Mouse (Mus musculus) liver, embryonic 14.5 days (tissue): ENCODE measurements around the gene Rdh16f2. TPM values are rescaled to one million over a fixed set of nuclear protein-coding genes. Genes with fewer than 3 reads are reported as not detected.
A peak's percentile ranks its signal among the peaks of the same experiment; 100 is the strongest.
"Not testable (repeated sequence)": the region's sequence is repeated elsewhere in the genome, so short reads cannot be mapped to it uniquely, and the experiment has no call there.

Experiments
- ATAC-seq: fragments of 200-750 bp; cut with Nextera tagmentation; 2 replicates; pipeline ENCODE4 v1.8.0; 2017; ENCODE audit warnings: moderate number of reproducible peaks, mild to moderate bottlenecking, moderate library complexity; ENCODE audit not compliant: insufficient read depth
- DNase-seq, 3 experiments: peaks; one replicate each; pipeline ENCODE4 v3.0.0-alpha.2; 2012 to 2013; ENCODE audit warnings: low read depth in 3 of 3, low spot score in 3 of 3
- H3K27ac ChIP-seq: fragments of 300-500 bp; sonication (generic); 2 replicates; pipeline ENCODE4 v1.5.1; 2014; ENCODE audit warnings: moderate library complexity, mild to moderate bottlenecking, control low read depth, inconsistent platforms
- H3K27me3 ChIP-seq: fragments of 300-500 bp; sonication (generic); 2 replicates; pipeline ENCODE4 v1.6.1; 2014; ENCODE audit warnings: mild to moderate bottlenecking, low read length, moderate library complexity; ENCODE audit not compliant: control insufficient read depth, insufficient read depth
- H3K36me3 ChIP-seq: fragments of 300-500 bp; sonication (generic); replicated peaks from 2 replicates; pipeline ENCODE4 v1.6.1; 2014; ENCODE audit warnings: low read depth; ENCODE audit not compliant: control insufficient read depth, insufficient read depth
- H3K4me1 ChIP-seq, 2 experiments: fragments of 200-500 bp in 1 of 2; fragments of 300-500 bp in 1 of 2; sonication (generic) in 1 of 2; replicated peaks; 2 replicates each; pipeline ENCODE4 v1.6.1; 2012 to 2014; ENCODE audit warnings: antibody characterized with exemption in 1 of 2, inconsistent platforms in 1 of 2, low read length in 1 of 2; ENCODE audit not compliant: control insufficient read depth in 2 of 2, insufficient read depth in 2 of 2
- H3K4me2 ChIP-seq: fragments of 300-500 bp; sonication (generic); 2 replicates; pipeline ENCODE4 v1.6.1; 2014; ENCODE audit warnings: low read depth, mild to moderate bottlenecking, control low read depth, moderate library complexity
- H3K4me3 ChIP-seq, 2 experiments: fragments of 200-500 bp in 1 of 2; fragments of 300-500 bp in 1 of 2; sonication (generic) in 1 of 2; 2 replicates each; pipeline ENCODE4 v1.5.1; 2012 to 2014; ENCODE audit warnings: low read depth in 2 of 2, low read length in 2 of 2, mild to moderate bottlenecking in 2 of 2, control low read depth in 1 of 2, inconsistent platforms in 1 of 2, moderate library complexity in 1 of 2; ENCODE audit not compliant: insufficient read depth in 1 of 2
- H3K9ac ChIP-seq: fragments of 300-500 bp; sonication (generic); replicated peaks from 2 replicates; pipeline ENCODE4 v1.6.1; 2014; ENCODE audit warnings: mild to moderate bottlenecking, control low read depth, moderate library complexity
- H3K9me3 ChIP-seq: fragments of 300-500 bp; sonication (generic); 2 replicates; pipeline ENCODE4 v1.6.1; 2016; ENCODE audit warnings: low read length, mixed read lengths; ENCODE audit not compliant: control insufficient read depth
- CTCF ChIP-seq: IDR thresholded peaks from 2 replicates; pipeline ENCODE4 v1.5.1; 2016; ENCODE audit warnings: antibody characterized with exemption, low read depth, control low read depth
- EP300 ChIP-seq: IDR thresholded peaks from 2 replicates; pipeline ENCODE4 v1.6.1; 2016; ENCODE audit warnings: antibody characterized with exemption, low read depth
- WGBS: fragments of 180-500 bp; shearing (Covaris S2); extraction: QIAGEN DNeasy Blood & Tissue Kit; methylation state at CpG from one replicate; pipeline ENCODE4 v1.1.7; 2014; ENCODE audit not compliant: insufficient replicate concordance; 5-methylcytosine and 5-hydroxymethylcytosine counted together
- polyA plus RNA-seq, 2 experiments: library from polyadenylated mRNA; depleted of rRNA in 1 of 2; stranded (reverse) in 1 of 2; unstranded in 1 of 2; fragments of >200 nt; fragmentation: Nextera tagmentation in 1 of 2; extraction: Ambion mirVana in 1 of 2; gene quantifications; 2 replicates each; pipeline versions ENCODE4 v1.2.1 to v1.2.3; 2012 to 2014

Gene Rdh16f2
- polyA plus RNA-seq, 2 experiments, result 0.08 to 0.09 TPM

DNA sequence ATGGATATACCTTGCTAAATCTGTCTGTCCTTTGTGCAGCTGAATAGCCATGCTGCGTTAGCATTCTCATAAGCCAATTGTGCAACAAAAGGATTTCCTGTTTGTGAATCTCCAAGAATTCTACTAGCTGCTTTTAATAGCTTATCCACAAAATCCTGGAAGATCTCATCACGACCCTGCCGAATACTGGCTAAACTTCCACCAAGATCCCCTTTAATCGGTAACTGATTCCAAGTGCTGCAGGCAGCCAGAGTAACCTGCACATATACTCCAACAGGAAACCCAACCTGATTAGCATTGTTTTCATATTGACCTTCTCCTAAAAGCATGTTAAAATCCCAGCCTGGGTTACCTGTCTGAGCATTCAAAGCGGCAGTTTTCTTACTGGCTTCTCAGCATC lies 31.0 kb upstream of the Rdh16f2 start:
- no peaks in the 10 kb centered on the region for H3K36me3 ChIP-seq
- 62% methylated on average over 5 of the region's 5 CpGs for WGBS
- no peak for TF ChIP-seq EP300
- TF ChIP-seq CTCF, result no peak
- H3K9ac ChIP-seq, result no peak overlapping the region
- no peak overlapping the region for H3K4me2 ChIP-seq
- H3K27ac ChIP-seq, result no peak overlapping the region
- H3K9me3 ChIP-seq, result no peaks in the 10 kb centered on the region
- DNase-seq (no peak), ATAC-seq (no peak)
- H3K4me3 ChIP-seq, result no peak overlapping the region
- no peaks in the 10 kb centered on the region for H3K27me3 ChIP-seq
- H3K4me1 ChIP-seq, result no peaks in the 10 kb centered on the region

DNA sequence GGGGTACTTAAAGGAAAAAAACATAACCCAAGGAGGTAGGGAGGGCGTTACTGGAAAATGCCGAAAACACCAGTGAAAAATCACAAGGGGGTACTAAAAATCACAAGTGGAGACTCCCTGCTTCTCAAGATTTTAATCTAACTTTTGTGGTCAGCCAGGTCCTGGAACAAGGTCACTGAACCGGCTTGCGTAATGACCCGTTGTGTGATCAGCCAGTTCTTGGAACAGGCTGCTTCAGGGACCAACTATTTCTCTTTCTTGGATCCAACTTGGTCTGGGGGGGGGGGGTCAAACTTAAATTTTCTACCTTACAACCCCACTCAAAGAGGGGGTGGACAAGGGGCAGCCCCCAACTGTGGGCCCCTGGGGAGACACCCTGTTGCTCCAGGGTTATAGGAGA lies 28.5 kb upstream of the Rdh16f2 start:
- H3K4me2 ChIP-seq, H3K9ac ChIP-seq, H3K4me1 ChIP-seq, H3K27me3 ChIP-seq, H3K27ac ChIP-seq, H3K4me3 ChIP-seq, DNase-seq, ATAC-seq, H3K36me3 ChIP-seq, H3K9me3 ChIP-seq: not testable (repeated sequence)
- WGBS, result 61% methylated on average over 5 of the region's 5 CpGs

- no peak overlapping the region for H3K4me2 ChIP-seq
- H3K27ac ChIP-seq, result no peak overlapping the region
- TF ChIP-seq EP300, result no peak
- TF ChIP-seq CTCF, result no peak
- H3K27me3 ChIP-seq, result no peaks in the 10 kb centered on the region
- DNase-seq, result no peak
- WGBS, result 53% methylated on average over 2 of the region's 2 CpGs
- H3K4me1 ChIP-seq, result no peaks in the 10 kb centered on the region
- no peak for ATAC-seq
- no peak overlapping the region for H3K4me3 ChIP-seq
- H3K36me3 ChIP-seq, result no peaks in the 10 kb centered on the region
- H3K9ac ChIP-seq, result no peak overlapping the region
- no peaks in the 10 kb centered on the region for H3K9me3 ChIP-seq
Measured at GRCm38 (mm10) chr10:127838539-127838938, 27.7 kb upstream of the Rdh16f2 start.

- ATAC-seq (no peak), DNase-seq (no peak)
- H3K4me1 ChIP-seq, result no peaks in the 10 kb centered on the region
- no peak overlapping the region for H3K27ac ChIP-seq
- no peaks in the 10 kb centered on the region for H3K36me3 ChIP-seq
- no peak overlapping the region for H3K4me3 ChIP-seq
- no peak overlapping the region for H3K4me2 ChIP-seq
- H3K27me3 ChIP-seq, result no peaks in the 10 kb centered on the region
- H3K9ac ChIP-seq, result no peak overlapping the region
- TF ChIP-seq EP300 (no peak), CTCF (no peak)
- WGBS, result 25% methylated on average over 2 of the region's 2 CpGs
- H3K9me3 ChIP-seq, result no peaks in the 10 kb centered on the region
Measured at GRCm38 (mm10) chr10:127840776-127841175, 25.5 kb upstream of the Rdh16f2 start.

DNA sequence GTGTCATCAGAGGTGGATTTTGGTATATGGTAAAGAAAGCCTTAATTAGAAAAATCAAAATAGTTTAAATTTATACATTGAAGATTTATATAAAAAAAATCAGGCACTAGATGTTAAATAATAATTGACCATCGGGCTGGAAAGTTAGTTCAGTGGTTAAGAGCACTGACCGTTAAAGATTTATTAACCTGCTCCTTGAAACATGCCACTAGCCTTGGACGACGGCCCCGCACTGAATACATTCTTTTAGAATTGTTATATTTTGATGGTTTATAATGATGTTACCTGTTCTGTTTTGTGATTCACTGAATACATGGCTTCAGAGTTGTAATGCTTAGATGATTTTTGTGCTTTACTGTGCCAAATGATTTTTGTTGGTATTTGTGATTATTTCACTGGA lies 20.3 kb upstream of the Rdh16f2 start:
- not testable (repeated sequence) for H3K27me3 ChIP-seq, H3K4me2 ChIP-seq, DNase-seq, H3K36me3 ChIP-seq, ATAC-seq, H3K9me3 ChIP-seq, H3K4me3 ChIP-seq, H3K4me1 ChIP-seq, H3K9ac ChIP-seq, H3K27ac ChIP-seq
- WGBS, result 73% methylated on average over 5 of the region's 5 CpGs

- no peak overlapping the region for H3K9ac ChIP-seq
- H3K4me1 ChIP-seq, result no peaks in the 10 kb centered on the region; a peak in 1 of 4 replicates
- no peak overlapping the region for H3K27ac ChIP-seq
- peak in 1 of 3 experiments; percentile 11 for DNase-seq
- no peak for ATAC-seq
- no peaks in the 10 kb centered on the region for H3K27me3 ChIP-seq
- 45% methylated on average over 1 of the region's 1 CpGs for WGBS
- no peak overlapping the region for H3K4me3 ChIP-seq
- TF ChIP-seq CTCF (no peak), EP300 (no peak)
- no peaks in the 10 kb centered on the region for H3K9me3 ChIP-seq
- no peaks in the 10 kb centered on the region for H3K36me3 ChIP-seq
- no peak overlapping the region for H3K4me2 ChIP-seq
Measured at GRCm38 (mm10) chr10:127848089-127848488, 18.2 kb upstream of the Rdh16f2 start.
